Mouse (Mus musculus): ENCODE results near the gene Gmds. TPM values are rescaled to one million over a fixed set of nuclear protein-coding genes. Genes with fewer than 3 reads are reported as not detected.

The Gmds gene
- total RNA-seq, 1 experiment from 2014 or later: 31.9 TPM

DNA sequence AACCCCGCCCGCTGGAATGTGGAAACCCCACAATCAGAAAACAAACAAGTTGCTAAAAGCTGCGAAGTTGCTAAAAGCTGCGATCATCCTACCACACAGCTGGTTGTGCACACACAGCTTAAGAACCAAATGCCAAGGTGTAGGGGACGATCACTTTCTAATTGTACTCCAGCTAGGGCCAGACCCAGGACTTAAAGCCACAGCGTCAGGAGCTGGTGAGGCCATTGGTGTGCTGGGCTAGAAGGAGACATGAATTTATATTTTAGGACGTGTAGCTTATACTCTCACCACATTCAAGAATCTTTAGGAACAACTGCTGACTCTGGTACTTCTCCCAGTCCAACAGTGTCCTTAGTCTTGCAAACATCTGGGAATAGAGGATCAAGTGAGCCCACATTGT, 534.0 kb downstream of the Gmds start:
- ATAC-seq (replicated peaks in 1 of 2; ENCODE audit: insufficient read depth in 1 of 2, low FRiP score in 2 of 2, low TSS enrichment in 1 of 2, low read depth in 1 of 2, poor library complexity in 2 of 2, severe bottlenecking in 2 of 2): no peak

DNA sequence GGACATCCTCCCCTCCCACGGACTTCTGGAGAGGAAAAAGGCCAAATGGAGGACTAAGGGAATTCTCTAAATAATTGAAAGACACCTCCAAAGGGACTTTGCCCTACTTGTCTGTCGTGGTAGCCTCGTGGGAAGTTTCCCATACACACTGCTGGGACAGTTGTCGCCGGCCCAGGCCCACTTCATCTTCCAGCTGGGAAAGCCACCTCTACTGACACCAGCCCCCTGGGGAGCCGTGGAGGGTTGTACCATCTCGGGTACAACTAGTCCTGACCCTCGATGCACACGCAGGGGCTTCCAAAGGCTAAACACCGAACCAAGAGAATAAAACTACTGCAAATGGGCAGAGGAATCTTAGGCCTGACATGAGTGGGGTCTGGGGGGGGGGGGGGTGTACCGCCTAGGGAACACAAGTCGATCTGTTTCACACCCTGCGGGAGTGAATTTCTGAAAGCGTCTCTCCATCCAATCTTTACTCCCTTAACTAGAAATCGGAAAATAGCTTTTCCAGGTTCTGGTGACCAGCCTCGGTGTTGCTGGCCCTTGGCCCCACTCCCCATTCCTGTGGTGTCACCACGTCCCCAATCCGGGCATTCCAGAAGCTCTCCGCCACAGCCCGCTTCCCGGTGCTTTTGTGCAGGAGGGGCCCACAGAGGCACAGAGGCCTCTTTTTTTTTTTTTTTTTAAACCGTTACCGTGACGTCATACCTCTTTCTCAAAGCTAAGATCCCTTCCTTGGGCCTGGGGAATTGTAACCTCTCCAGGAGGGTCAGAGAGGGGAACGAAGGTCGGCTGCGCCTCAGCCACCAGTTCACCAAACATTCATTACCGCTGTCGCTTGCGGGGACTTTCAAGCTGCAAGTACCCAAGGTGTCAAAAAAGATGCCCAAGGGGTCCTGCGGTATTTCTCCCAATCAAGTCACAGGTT, 535.1 kb downstream of the Gmds start:
- no peak for ATAC-seq (replicated peaks in 1 of 2; ENCODE audit: insufficient read depth in 1 of 2, low FRiP score in 2 of 2, low TSS enrichment in 1 of 2, low read depth in 1 of 2, poor library complexity in 2 of 2, severe bottlenecking in 2 of 2)

DNA sequence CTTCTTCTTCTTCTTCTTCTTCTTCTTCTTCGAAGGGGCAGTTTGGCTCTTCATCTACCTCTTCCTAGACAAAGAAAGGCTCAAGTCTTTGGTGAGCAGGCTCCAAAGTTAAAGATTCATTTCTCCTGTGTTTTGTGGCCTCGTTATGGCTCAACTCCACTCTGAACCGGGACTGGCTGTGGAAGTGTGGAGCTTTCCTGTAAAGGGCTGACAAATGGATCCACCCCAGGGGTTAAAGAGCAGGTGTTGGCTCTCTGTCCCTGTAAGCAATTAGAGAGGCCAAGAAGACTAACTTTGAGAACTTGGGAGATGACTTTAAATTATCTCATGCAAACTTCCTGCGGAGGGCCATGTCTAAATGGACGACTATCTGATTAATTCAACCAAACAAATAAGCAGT, 536.1 kb downstream of the Gmds start:
- no peak for ATAC-seq (replicated peaks in 1 of 2; ENCODE audit: insufficient read depth in 1 of 2, low FRiP score in 2 of 2, low TSS enrichment in 1 of 2, low read depth in 1 of 2, poor library complexity in 2 of 2, severe bottlenecking in 2 of 2)

DNA sequence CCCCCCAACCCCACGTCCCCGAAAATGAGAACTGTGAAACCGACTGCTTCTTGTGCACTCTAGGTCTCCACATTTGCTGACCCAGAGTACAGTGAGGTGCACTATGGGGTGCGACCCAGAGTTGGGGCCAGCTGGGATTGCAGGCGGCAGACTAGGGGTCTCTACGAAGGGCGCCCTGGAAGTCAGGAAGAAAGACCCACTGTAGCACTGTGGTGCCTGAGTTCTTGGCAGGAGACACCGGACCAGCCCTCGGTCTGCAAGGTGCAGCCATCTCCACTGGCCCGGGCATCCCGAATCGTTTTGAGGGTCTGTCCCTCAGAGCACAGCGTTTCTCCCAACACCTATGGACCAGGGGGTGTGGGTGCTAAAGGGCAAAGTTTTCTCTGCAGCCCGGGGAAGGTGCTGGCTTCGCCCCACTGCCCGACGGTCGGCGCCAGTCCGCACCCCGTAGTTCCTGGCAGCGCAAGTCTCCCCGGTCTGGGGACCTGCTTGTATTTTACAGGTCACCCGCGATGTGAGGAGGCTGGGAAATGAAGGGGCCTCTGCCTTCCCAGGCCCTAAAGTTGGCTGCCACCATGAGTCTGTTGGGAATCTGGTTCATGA, 536.7 kb downstream of the Gmds start:
- ATAC-seq (replicated peaks in 1 of 2; ENCODE audit: insufficient read depth in 1 of 2, low FRiP score in 2 of 2, low TSS enrichment in 1 of 2, low read depth in 1 of 2, poor library complexity in 2 of 2, severe bottlenecking in 2 of 2): no peak

DNA sequence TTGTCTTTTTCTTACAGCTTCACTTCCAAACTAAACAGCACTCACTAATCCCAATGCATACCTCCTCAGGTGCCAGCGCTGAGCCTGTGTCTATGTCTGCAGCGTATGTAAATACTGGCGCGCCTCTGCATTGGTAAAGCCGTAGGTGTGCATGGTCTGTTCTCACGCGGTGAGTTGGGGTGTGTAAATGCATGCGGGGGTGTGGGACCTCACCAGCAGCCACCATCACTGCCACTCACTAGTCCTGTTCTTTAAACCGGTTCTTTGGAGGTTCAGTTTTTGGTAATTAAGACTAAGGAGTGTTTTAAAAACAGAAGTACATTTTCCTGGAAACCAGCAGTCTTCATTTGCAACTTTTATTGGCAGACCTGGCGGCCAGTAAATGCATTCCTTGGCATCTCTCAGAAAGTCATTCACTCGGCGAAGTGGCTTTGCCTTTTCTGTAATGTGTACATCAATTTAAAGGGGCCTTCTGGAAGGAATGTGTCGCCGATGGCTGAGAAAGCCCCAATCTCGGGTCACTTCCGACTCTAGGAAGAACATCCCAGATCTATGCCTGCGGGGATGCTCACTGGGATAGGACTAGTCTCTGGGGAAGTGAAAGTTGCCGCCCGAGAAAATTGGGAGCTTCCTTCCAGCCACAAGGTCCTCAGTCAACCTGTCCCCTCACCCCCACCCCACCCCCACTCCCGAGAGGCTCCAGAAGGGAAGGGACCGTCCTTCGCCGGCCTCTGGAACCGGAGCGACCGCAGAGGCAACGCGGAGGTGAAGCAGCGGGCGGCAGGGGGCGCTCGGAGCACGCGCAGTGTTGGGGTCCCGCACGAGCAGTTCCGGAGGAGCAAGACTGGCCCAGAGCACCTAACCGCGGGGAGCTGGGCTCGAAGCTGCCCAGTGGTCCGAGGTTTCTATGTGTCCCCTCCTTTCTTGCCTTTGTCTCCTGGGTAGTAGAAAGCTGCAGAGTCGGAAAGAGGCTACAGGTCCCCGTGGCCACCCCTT, 537.7 kb downstream of the Gmds start:
- ATAC-seq (replicated peaks in 1 of 2; ENCODE audit: insufficient read depth in 1 of 2, low FRiP score in 2 of 2, low TSS enrichment in 1 of 2, low read depth in 1 of 2, poor library complexity in 2 of 2, severe bottlenecking in 2 of 2): peak; percentile 62 to 74; a peak in 3 of 4 replicates

DNA sequence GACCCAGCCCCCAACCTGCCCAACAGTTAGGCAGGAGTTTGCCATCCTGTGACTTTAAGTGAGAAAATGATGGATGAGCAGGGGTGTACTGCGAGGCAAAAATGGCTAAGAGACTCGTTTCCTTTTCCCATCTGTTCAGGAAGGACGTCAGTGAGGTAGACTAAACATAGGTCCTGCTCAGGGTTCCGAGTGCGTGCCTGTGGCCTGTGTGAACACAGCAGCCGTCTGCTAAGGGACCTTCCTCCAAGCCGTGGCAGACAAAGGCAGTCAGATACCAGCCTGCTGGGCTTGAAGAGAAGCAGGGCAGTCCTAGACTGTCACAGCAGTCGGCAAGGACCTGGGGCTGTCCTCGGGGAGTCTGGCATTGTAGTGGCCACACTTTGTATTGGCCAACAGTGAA, 540.5 kb downstream of the Gmds start:
- no peak for ATAC-seq (replicated peaks in 1 of 2; ENCODE audit: insufficient read depth in 1 of 2, low FRiP score in 2 of 2, low TSS enrichment in 1 of 2, low read depth in 1 of 2, poor library complexity in 2 of 2, severe bottlenecking in 2 of 2)

DNA sequence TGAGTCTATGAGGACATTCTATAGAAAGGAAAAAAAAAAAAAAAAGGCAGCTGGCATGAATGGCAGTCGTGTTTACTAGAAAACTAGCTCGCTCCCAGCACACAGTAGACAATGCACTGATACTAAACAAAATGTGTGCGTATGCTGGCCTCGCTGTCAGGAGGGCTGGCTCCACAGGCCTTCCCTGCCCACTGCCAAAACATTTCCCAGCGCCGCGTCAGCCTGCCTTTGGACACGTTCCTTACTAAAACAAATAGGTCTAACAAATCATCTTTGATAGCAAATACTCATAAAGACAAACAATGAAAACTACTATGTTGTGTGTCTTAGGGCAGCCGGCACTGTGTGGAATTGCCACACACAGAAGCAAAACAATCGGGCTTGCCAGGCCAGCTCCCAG, 541.2 kb downstream of the Gmds start:
- no peak for ATAC-seq (replicated peaks in 1 of 2; ENCODE audit: insufficient read depth in 1 of 2, low FRiP score in 2 of 2, low TSS enrichment in 1 of 2, low read depth in 1 of 2, poor library complexity in 2 of 2, severe bottlenecking in 2 of 2)

DNA sequence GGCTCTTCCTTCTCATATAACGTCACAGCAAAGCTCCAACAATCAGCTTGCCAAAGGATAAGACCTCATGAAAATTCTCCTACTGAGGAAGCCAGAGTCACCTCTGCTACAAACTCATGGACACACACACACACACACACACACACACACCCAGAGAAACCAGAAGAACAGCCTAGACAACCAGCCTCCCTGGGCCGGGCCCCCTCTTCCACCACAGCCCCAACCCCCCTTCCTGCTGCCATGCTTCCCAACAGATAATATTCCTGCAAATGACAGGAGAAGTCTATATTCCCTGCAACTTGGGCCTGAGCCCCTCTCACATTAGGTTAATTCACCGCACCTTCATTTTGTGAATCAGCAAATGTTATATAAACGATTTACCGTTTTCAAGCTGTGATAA, 545.4 kb downstream of the Gmds start:
- ATAC-seq (replicated peaks in 1 of 2; ENCODE audit: insufficient read depth in 1 of 2, low FRiP score in 2 of 2, low TSS enrichment in 1 of 2, low read depth in 1 of 2, poor library complexity in 2 of 2, severe bottlenecking in 2 of 2): no peak

DNA sequence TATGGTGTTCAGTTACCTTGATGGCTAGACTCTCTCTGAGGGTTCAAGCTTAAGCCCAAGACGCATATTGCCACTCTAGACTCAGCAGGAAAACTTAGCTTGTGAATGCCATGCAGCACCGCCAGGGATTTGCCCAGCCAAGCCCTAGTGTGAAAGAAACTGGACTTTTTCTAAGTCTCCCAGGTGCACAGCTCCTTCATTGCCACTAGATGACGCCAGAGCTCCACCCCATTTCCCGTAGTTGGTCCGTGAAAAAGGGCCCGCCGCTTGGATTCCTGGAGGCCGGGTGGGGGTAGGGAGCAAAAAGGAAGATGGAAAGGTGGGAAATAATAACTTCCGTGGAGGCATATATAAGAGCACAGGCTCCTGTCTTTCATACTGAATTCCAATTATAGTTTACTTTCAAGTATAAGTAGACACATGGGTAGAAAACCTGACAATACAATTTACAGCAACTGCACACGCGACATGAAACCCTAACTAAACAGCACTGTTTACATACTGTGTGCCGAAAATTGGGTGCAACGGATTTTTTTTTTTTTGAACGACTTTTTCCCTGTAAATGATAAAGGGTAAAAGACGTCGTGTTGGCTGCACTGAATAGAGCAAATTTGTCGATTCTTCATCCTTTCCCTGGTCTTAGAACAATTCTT, 545.9 kb downstream of the Gmds start:
- peak; percentile 71 to 77 for ATAC-seq (replicated peaks in 1 of 2; ENCODE audit: insufficient read depth in 1 of 2, low FRiP score in 2 of 2, low TSS enrichment in 1 of 2, low read depth in 1 of 2, poor library complexity in 2 of 2, severe bottlenecking in 2 of 2)

DNA sequence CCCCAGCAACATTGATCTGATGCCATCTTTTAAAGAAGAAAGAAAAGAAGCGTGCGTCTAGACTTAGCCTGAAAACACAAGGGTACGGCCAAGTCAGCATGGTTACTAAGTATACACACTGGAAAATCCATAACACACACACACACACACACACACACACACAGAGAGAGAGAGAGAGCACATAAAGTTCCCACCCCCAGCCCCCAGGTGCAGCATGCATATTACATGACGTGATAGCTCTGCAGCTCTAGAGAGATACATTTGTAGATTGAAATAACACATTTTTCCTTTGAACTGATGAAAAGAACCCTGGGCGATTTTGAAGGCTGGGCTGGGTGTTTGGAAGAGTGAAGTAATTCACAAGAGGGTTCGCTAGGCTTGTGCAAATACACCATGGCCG, 553.8 kb downstream of the Gmds start:
- ATAC-seq (replicated peaks in 1 of 2; ENCODE audit: insufficient read depth in 1 of 2, low FRiP score in 2 of 2, low TSS enrichment in 1 of 2, low read depth in 1 of 2, poor library complexity in 2 of 2, severe bottlenecking in 2 of 2): no peak

DNA sequence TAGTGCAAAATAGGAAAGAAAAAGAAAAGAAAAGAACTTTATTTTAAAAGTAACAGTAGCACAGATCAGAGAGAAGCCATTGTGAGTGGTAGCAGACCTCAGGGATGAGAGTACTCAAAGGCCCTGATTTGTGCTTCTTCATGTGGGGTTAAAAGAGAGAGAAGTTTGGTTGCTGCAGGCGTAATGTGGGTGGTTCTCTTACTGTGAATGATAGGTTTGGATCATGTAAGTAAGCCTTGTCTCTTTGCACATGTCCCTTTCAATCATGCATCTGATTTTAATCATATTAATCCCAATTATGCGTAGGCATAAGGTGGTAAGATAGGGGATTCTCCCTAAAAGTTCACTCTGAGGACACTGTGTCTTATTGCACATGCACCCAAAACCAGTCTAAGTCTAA, 556.5 kb downstream of the Gmds start:
- no peak for ATAC-seq (replicated peaks in 1 of 2; ENCODE audit: insufficient read depth in 1 of 2, low FRiP score in 2 of 2, low TSS enrichment in 1 of 2, low read depth in 1 of 2, poor library complexity in 2 of 2, severe bottlenecking in 2 of 2)

DNA sequence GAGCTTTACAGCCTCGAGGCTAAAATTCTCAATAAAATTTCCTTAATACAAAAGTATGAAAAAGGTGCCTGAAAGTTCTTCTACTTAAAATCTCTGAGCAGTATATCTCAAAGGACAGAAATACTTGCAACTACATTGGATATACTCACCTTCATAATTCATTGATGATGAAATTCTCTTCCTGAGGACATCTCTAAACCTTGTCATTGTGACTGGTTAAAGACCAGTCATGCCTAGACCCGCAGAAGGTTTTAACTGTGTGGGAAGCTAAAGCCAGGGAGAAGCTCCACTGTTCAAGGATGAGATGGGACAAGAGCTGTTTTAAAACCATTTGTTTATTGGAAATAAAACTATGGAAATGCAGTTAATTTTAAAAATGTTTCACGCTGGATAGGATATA, 558.2 kb downstream of the Gmds start:
- no peak for ATAC-seq (replicated peaks in 1 of 2; ENCODE audit: insufficient read depth in 1 of 2, low FRiP score in 2 of 2, low TSS enrichment in 1 of 2, low read depth in 1 of 2, poor library complexity in 2 of 2, severe bottlenecking in 2 of 2)

DNA sequence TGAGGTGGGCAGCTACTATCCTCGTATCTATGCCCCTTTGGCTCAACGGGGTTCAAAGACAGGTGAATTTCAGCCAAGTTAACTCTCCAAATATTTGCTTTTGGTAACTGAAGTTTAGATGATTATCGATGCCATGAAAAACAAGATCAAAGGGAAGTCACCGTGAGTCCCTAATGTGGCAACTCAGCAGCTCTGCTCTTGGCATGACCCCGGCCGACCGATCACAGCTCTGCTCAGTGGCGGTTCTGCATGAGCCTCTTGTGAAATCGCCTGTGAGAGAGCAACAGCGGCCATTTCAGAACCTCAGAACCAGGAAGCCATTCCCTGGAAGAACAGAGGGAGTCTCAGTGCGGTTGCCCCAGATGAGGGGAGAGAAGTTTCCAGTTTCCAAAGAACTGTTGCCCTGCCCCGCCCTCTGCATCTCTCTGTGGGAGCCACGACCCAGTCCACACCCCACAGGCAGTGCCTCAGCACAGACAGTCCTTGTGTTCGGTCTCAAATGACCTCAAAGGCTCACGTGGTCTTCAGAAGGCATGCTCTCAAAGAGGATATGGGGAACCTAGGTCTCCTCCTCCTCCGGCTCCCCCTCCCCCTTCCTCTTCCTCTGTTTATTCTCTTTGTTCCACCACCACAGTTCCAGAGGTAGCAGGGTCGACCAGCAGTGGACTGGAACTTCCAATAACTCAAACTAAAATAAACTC, 559.1 kb downstream of the Gmds start:
- ATAC-seq (replicated peaks in 1 of 2; ENCODE audit: insufficient read depth in 1 of 2, low FRiP score in 2 of 2, low TSS enrichment in 1 of 2, low read depth in 1 of 2, poor library complexity in 2 of 2, severe bottlenecking in 2 of 2): peak in 1 of 2 experiments; percentile 36; a peak in 1 of 4 replicates

DNA sequence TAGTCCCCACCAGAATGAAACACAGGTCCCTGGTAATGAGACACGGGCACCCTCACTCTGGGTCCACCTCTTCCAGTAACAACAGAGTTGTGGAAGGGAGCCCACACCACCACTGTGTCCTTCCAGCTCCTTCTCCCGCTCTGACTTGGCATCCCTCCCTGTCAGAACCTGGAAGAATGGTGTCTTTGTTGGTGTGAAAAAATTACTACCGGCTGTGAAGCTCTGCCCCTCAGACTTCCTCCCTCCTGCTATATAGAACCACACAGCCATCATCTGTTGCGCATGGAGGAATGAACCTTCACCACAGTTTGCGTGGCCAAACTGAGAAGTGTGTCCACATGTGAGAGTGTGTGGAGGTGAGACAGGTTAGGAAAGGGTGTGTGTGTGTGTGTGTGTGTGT, 562.8 kb downstream of the Gmds start:
- ATAC-seq (replicated peaks in 1 of 2; ENCODE audit: insufficient read depth in 1 of 2, low FRiP score in 2 of 2, low TSS enrichment in 1 of 2, low read depth in 1 of 2, poor library complexity in 2 of 2, severe bottlenecking in 2 of 2): no peak

DNA sequence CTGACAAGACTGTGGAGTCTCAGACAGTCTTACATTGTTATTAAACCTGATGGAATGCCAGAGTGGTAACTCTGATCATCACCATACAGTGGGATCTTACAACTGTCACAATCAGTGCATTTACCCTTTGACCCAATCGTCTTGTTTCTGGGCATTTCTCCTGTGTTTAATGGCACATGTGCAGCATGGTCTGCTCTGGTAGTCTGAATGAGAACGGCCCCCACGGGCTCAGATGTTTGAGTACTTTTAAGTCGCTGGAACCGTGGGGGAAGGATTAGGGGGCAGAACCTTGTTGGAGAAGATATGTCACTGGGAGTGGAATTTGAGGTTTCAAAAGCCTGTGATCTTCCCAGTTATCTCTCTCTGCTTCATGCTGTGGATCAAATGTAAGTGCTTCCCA, 565.7 kb downstream of the Gmds start:
- ATAC-seq (replicated peaks in 1 of 2; ENCODE audit: insufficient read depth in 1 of 2, low FRiP score in 2 of 2, low TSS enrichment in 1 of 2, low read depth in 1 of 2, poor library complexity in 2 of 2, severe bottlenecking in 2 of 2): no peak

Measured in hematopoietic stem cell, adult 5-6 weeks (primary cell).